Mouse (Mus musculus) spleen, postnatal 0 days (tissue): ENCODE results near the gene Gm37596. TPM values are rescaled to one million over a fixed set of nuclear protein-coding genes. Genes with fewer than 3 reads are reported as not detected.

Experiments
- polyA plus RNA-seq: library from polyadenylated mRNA; unstranded; fragments of >200 nt; fragmentation: Nextera tagmentation; extraction: Ambion mirVana; gene quantifications from 2 replicates; pipeline ENCODE4 v1.2.1, GENCODE M21; 2015

Gene Gm37596
- polyA plus RNA-seq = not detected in 2 replicates

DNA sequence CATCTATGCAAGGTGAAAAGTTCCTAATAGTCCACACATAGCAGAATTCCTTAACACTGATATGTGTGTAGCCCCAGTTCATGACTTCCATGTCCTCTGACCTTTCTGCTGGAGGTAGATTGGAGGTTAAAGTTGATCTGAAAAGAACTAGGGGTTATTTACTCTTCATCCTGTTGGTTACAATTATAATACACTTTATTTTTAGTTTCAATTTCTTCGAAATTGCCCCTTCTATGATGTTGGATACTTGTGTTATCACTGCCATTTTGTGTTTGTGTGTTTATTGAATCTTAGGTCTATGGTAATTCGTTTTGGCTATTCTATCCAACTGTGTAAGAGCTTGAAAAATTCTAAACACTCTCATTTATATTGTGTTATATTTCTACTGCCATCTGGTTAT, at the start of gene Gm37596:
Gm37596 (minus strand) TSS at position 101 of the 400 bp plus-strand sequence.

DNA sequence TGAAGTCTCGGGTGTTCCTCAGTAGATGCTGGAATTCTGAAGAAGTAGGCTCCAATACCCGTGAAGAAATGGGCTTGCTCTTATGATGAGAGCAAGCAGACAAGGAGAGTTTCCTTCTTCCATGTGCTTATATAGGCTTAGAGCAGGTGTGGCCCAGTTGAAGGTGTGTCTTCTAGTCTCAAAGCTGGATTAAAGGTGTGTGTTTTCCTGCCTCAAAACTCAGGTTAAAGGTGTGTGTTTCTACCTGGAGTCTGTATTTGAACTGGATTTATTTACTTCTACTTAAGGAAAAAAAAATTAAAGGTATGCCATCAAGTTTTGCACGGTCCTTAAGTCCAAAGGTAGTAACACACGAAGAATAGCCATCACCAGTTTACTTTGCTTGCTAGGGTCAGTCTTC, 16.7 kb downstream of the Gm37596 start, which contains the start of gene Tdpoz1:
Tdpoz1 (minus strand) TSS at position 101 of the 400 bp plus-strand sequence.

DNA sequence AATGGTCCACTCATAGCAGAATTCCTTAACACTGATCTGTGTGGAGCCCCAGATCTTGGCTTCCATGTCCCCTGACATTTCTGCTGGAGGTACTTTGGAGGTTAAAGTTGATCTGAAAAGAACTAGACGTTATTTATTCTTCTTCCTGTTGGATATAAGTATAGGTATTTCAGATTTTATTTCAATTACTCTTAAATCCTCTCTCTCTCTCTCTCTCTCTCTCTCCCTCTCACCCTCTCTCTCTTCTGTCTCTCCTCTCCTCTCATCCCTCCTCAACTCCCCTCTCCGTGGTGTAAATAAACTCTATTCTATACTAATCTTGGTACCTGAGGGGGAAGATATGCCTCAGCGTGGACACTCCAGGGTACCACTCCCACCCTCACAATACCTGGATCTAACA, 40.3 kb downstream of the Gm37596 start, which contains the start of gene Tdpoz2:
Tdpoz2 (minus strand) TSS at position 101 of the 400 bp plus-strand sequence.

Other genes with a start within 250 kb of the Gm37596 start
- gene Tchhl1, start 224.3 kb downstream of the Gm37596 start, polyA plus RNA-seq = not detected in 2 replicates
- 860 and 1,069 TPM in 2 replicates for gene S100a11, start 172.6 kb downstream of the Gm37596 start, polyA plus RNA-seq
- 135 and 145 TPM in 2 replicates for gene S100a10, start 138.0 kb downstream of the Gm37596 start, polyA plus RNA-seq
- not detected in 2 replicates for gene Tdpoz2, start 40.4 kb downstream of the Gm37596 start, polyA plus RNA-seq
- gene Tdpoz1, start 16.8 kb downstream of the Gm37596 start, polyA plus RNA-seq = not detected in 2 replicates
- gene Gm5773, start 79.9 kb upstream of the Gm37596 start, polyA plus RNA-seq = not detected in 2 replicates
- not detected in 2 replicates for gene Tdpoz4, start 103.3 kb upstream of the Gm37596 start, polyA plus RNA-seq
- gene Tdpoz3, start 132.9 kb upstream of the Gm37596 start, polyA plus RNA-seq = not detected in 2 replicates